Mouse (Mus musculus): ENCODE measurements around the gene Pim3.

- TF ChIP-seq HCFC1 (IDR thresholded peaks at IDR 0.05; ENCODE audit: borderline replicate concordance, insufficient read depth, low read length) (no peak), ZNF384 (IDR thresholded peaks at IDR 0.05; ENCODE audit: low read depth, low read length) (no peak)
Observed at GRCm38 (mm10) chr15:88841160-88841559, 20.8 kb upstream of the Pim3 start.

Measured in ES-E14 (cell line).